In the genomic region with DNA sequence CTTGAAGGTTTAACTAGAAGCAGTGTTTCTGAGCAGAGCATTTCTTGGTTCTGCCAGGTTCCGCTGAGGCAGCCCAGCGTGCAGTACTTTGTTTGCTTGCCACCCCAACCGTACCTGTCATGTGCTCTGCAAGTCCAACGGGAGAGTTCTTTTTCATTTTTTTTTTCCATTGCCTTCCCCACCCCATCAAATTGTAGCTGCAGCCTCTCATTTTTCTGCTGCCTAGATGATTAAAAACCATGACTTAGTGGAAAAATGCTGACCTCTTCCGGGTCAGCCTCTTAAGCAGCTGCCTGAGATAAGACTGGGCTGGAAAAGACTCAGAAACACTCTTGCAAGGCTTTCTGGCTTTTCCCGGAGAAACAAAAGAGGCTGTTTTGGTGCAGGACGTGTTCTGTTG, we compare ENCODE assay signal across 11 mouse cellular contexts. TPM values are rescaled to one million over a fixed set of nuclear protein-coding genes. Genes with fewer than 3 reads are reported as not detected.
DNase-seq lines count a peak whose midpoint lies in the region; ATAC-seq and TF ChIP-seq lines count a peak whose summit lies in the region.
"Had no signal": no experiment of that assay in that cellular context is flagged by ENCODE, and none has a peak within 500 bp of the region (broad histone marks: within the 10 kb centered on the region; RNA-seq: fewer than 3 reads in every experiment).

No protein-coding gene starts in this region.

- H3K27me3 ChIP-seq in lung, embryonic 14.5 days (ENCODE audit: insufficient read depth, low read length), result no peaks in the 10 kb centered on the region
- no peaks in the 10 kb centered on the region for H3K27me3 ChIP-seq in heart, postnatal 0 days (ENCODE audit: control insufficient read depth, insufficient read depth, low read length)

- peaks cover 6% of the 10 kb centered on the region; the same call in 1 of the 2 replicates for H3K9me3 ChIP-seq in lung, embryonic 14.5 days (ENCODE audit: low read depth, low read length)
- H3K9me3 ChIP-seq in heart, postnatal 0 days (replicated peaks; ENCODE audit: control insufficient read depth, low read length), result no peaks in the 10 kb centered on the region

- H3K4me2 ChIP-seq in lung, embryonic 14.5 days, result no peak overlapping the region; the same call in 1 of the 2 replicates
- H3K4me2 ChIP-seq in heart, postnatal 0 days (ENCODE audit: low read depth, low read length), result 0 out of 2 replicates have a peak overlapping the region, but pooled peaks have one; percentile 17

- no peak for TF ChIP-seq CTCF in lung, embryonic 14.5 days (IDR thresholded peaks at IDR 0.05; ENCODE audit: low read depth)
- TF ChIP-seq CTCF in lung, adult 2 months (IDR thresholded peaks at IDR 0.05; ENCODE audit: insufficient read depth, low read length), result no peak
- TF ChIP-seq CTCF in heart, postnatal 0 days (IDR thresholded peaks at IDR 0.05; ENCODE audit: low read depth), result no peak
- TF ChIP-seq CTCF in left cerebral cortex, adult 2 months (IDR thresholded peaks at IDR 0.05), result no peak

- H3K36me3 ChIP-seq in lung, embryonic 14.5 days (ENCODE audit: insufficient read depth), result peaks cover 38% of the 10 kb centered on the region
- H3K36me3 ChIP-seq in heart, postnatal 0 days (replicated peaks; ENCODE audit: control insufficient read depth, insufficient read depth, low read length), result peaks cover 66% of the 10 kb centered on the region

- no peak overlapping the region for H3K4me3 ChIP-seq in lung, embryonic 14.5 days (ENCODE audit: low read depth, low read length)
- no peak overlapping the region for H3K4me3 ChIP-seq in lung, adult 2 months (replicated peaks; ENCODE audit: extremely low read depth, low read depth, low read length)
- H3K4me3 ChIP-seq in brown adipose tissue, adult 24 weeks (ENCODE audit: insufficient read depth, low read depth, low read length), result no peak overlapping the region
- no peak overlapping the region for H3K4me3 ChIP-seq in heart, postnatal 0 days (ENCODE audit: low read depth, low read length)
- H3K4me3 ChIP-seq in left cerebral cortex, adult 2 months, result no peak overlapping the region
- H3K4me3 ChIP-seq: erythroblast, embryonic 14.5 days had no signal

- H3K27ac ChIP-seq in lung, embryonic 14.5 days (ENCODE audit: low read depth), result peak overlapping the region; percentile 51; the same call in 1 of the 2 replicates
- H3K27ac ChIP-seq in brown adipose tissue, adult 24 weeks (replicated peaks; ENCODE audit: low read depth, low read length), result peak overlapping the region; percentile 18; the same call in 1 of the 2 replicates
- H3K27ac ChIP-seq in heart, postnatal 0 days (ENCODE audit: low read depth), result peak overlapping the region; percentile 78
- H3K27ac ChIP-seq in left cerebral cortex, adult 2 months, result no peak overlapping the region

- no peak overlapping the region for H3K9ac ChIP-seq in lung, embryonic 14.5 days
- no peak overlapping the region for H3K9ac ChIP-seq in heart, postnatal 0 days (replicated peaks; ENCODE audit: low read depth, low read length)

- 20% methylated on average over 7 of the region's 7 CpGs for WGBS in lung, embryonic 14.5 days
- WGBS in lung, adult 2 months, result 34% methylated on average over 7 of the region's 7 CpGs
- 18% methylated on average over 7 of the region's 7 CpGs for WGBS in heart, postnatal 0 days

- no peak for TF ChIP-seq POLR2A in lung, adult 2 months (IDR thresholded peaks at IDR 0.05; ENCODE audit: borderline replicate concordance, extremely low read depth, low read depth, low read length)

- intact Hi-C loops in left cerebral cortex, adult 2 months (cut with DNase I), result no loop called here

- ATAC-seq in lung, embryonic 14.5 days (ENCODE audit: insufficient read depth), result 0 out of 2 replicates have a peak, but pooled peaks have one; percentile 24
- ATAC-seq in heart, postnatal 0 days (ENCODE audit: insufficient read depth, low read depth), result no peak

- no peak for TF ChIP-seq EP300 in heart, postnatal 0 days (IDR thresholded peaks at IDR 0.05; ENCODE audit: low read depth)

- H3K4me1 ChIP-seq in lung, embryonic 14.5 days (ENCODE audit: insufficient read depth), result peaks cover 22% of the 10 kb centered on the region
- peaks cover 22% of the 10 kb centered on the region for H3K4me1 ChIP-seq in lung, adult 2 months (ENCODE audit: control insufficient read depth, insufficient read depth, low read length)
- H3K4me1 ChIP-seq in brown adipose tissue, adult 24 weeks (ENCODE audit: control insufficient read depth, insufficient read depth, insufficient read length, low read length), result peaks cover 26% of the 10 kb centered on the region
- peaks cover 71% of the 10 kb centered on the region for H3K4me1 ChIP-seq in heart, postnatal 0 days (ENCODE audit: control insufficient read depth, insufficient read depth)

- peak; percentile 88 for DNase-seq in lung, embryonic 14.5 days
- no peak for DNase-seq in lung, adult 2 months
- no peak for DNase-seq in heart, postnatal 0 days (ENCODE audit: low spot score)
- DNase-seq in lung, postnatal 36 days, result peak; percentile 45
- no peak for DNase-seq in left cerebral cortex, adult 2 months (ENCODE audit: extremely low spot score in 1 of 2, low spot score in 2 of 2)
- DNase-seq in gastrocnemius, postnatal 4 days (ENCODE audit: low spot score in 2 of 2), result no peak
- DNase-seq: gastrocnemius, postnatal 14 days; midbrain, embryonic 14.5 days; thymus, adult 18-20 months had no signal

RNA-seq across cellular contexts. Expression of a gene that starts 17.8 kb away (rescaled TPM):
- 6.4 and 6.8 TPM in 2 replicates for polyA plus RNA-seq in lung, embryonic 14.5 days (2014; fragmentation: Nextera tagmentation; extraction: Ambion mirVana)
- polyA plus RNA-seq in lung, adult 2 months (2012; rRNA removed), result 151 and 253 TPM in 2 replicates
- polyA plus RNA-seq in brown adipose tissue, adult 24 weeks (2012; ENCODE audit: insufficient read depth, insufficient read length, missing spikeins), result 8.9 and 15.8 TPM in 2 replicates
- total RNA-seq in heart, postnatal 0 days (2014; rRNA removed; ENCODE audit: low replicate concordance), result 453 and 478 TPM in 2 replicates
- 28.5 and 31.1 TPM in 2 replicates for polyA plus RNA-seq in heart, postnatal 0 days (2015; fragmentation: Nextera tagmentation; extraction: Ambion mirVana)
- 10 to 100 TPM; 37.5 to 37.8 TPM for total RNA-seq in left cerebral cortex, adult 2 months (2021)
- 10 to 100 TPM; 27.2 to 35.0 TPM for total RNA-seq in gastrocnemius, postnatal 4 days (2021)

Comparison
In these comparisons a context has a peak if more than half of its experiments do, and no peak if none do; other contexts are left out.
1. DNase-seq: peak in lung, embryonic 14.5 days (single experiment) and lung, postnatal 36 days (single experiment); none in lung, adult 2 months (single experiment), heart, postnatal 0 days (single experiment), left cerebral cortex, adult 2 months (0 of 2) and gastrocnemius, postnatal 4 days (0 of 2).